8 mouse cellular contexts compared by ENCODE assay signal in the genomic region with DNA sequence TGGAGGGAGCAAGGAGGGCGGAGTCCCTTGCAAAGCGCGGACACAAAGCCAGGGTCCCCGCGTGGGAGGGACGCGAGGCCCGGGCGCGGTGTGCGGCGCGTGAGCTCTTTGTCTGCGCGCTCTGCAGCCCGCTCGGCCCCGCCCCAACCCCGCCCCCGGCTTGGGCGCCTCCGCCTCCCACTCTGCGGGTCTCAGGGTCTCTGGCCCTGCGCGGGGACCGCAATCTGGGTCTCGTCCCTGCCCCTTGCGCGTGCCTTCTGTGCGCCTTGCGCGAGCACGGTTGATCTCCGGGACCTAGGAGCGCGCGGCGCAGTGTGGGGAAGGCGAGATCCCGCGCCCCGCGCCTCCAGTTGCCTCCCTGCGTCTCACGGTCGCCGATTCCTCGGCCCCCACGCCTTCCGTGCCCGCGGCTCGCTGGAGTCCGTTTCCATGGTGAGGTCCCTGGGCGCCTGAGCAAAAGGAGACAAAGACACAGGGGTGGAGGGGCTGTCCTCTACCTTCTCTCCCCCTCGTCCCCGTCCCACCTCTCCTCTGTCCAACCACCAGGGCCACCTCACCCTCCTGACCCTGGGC. TPM values are rescaled to one million over a fixed set of nuclear protein-coding genes. Genes with fewer than 3 reads are reported as not detected.
DNase-seq lines count a peak whose midpoint lies in the region; ATAC-seq and TF ChIP-seq lines count a peak whose summit lies in the region.

A gene (plus strand): TSS at position 187 of the 573 bp plus-strand sequence.
A gene (minus strand): TSS at position 345 of the 573 bp plus-strand sequence.

- no peaks in the 10 kb centered on the region for H3K9me3 ChIP-seq in forebrain, embryonic 11.5 days (ENCODE audit: control insufficient read depth, low read length)
- H3K9me3 ChIP-seq in limb, embryonic 10.5 days (replicated peaks) = no peaks in the 10 kb centered on the region

- H3K4me3 ChIP-seq in forebrain, embryonic 11.5 days (ENCODE audit: low read depth, low read length) = peak within 1 kb of the TSS; percentile 78
- peak within 1 kb of the TSS; percentile 88 for H3K4me3 ChIP-seq in limb, embryonic 10.5 days

- intact Hi-C loops in left cerebral cortex, postnatal 4 days (cut with DNase I) = no loop called here

- H3K27ac ChIP-seq in forebrain, embryonic 11.5 days (ENCODE audit: low read depth, low read length) = peak within 1 kb of the TSS; percentile 78
- H3K27ac ChIP-seq in limb, embryonic 10.5 days = peak within 1 kb of the TSS; percentile 98

- H3K9ac ChIP-seq in forebrain, embryonic 11.5 days (ENCODE audit: low read length) = peak within 1 kb of the TSS; percentile 97

- under 1% methylated on average over 48 of the region's 57 CpGs for WGBS in forebrain, embryonic 11.5 days
- under 1% methylated on average over 56 of the region's 57 CpGs for WGBS in limb, embryonic 10.5 days

- ATAC-seq in forebrain, embryonic 11.5 days (replicated peaks; ENCODE audit: low FRiP score) = peak; percentile 89

- TF ChIP-seq CTCF in brain, embryonic 14.5 days (IDR thresholded peaks at IDR 0.05; ENCODE audit: borderline replicate concordance, extremely low read depth, insufficient read depth, insufficient read length) = no peak

- H3K36me3 ChIP-seq in forebrain, embryonic 11.5 days (ENCODE audit: control insufficient read depth, insufficient read depth, low read length) = peaks cover 4% of the 10 kb centered on the region
- peaks cover 34% of the 10 kb centered on the region for H3K36me3 ChIP-seq in limb, embryonic 10.5 days

- peak; percentile 89 for DNase-seq in left cerebral cortex, postnatal 4 days
- no peak for DNase-seq in left cerebral cortex, adult 8-10 months (ENCODE audit: low spot score in 2 of 2)
- DNase-seq in brain, embryonic 14.5 days (ENCODE audit: low read depth) = peak; percentile 94
- peak; percentile 91 for DNase-seq in forebrain, embryonic 11.5 days (ENCODE audit: low spot score)
- DNase-seq in limb, embryonic 10.5 days (ENCODE audit: low spot score) = peak; percentile 89
- DNase-seq in naive thymus-derived CD4-positive, alpha-beta T cell, adult 2 months (ENCODE audit: low read depth) = peak; percentile 37
- no peak for DNase-seq in urinary bladder, postnatal 4 days (ENCODE audit: low spot score in 2 of 2)
- DNase-seq in urinary bladder, adult 18-20 months (ENCODE audit: low spot score in 2 of 2) = no peak

- H3K4me2 ChIP-seq in forebrain, embryonic 11.5 days (ENCODE audit: low read depth, low read length, severe bottlenecking) = peak within 1 kb of the TSS; percentile 79

- peak; percentile 81 for TF ChIP-seq POLR2A in brain, embryonic 14.5 days (IDR thresholded peaks at IDR 0.05; ENCODE audit: borderline replicate concordance, extremely low read depth, insufficient read depth, insufficient read length, poor library complexity, severe bottlenecking)

- no peaks in the 10 kb centered on the region for H3K27me3 ChIP-seq in forebrain, embryonic 11.5 days (ENCODE audit: control insufficient read depth, insufficient read depth, low read length)
- H3K27me3 ChIP-seq in limb, embryonic 10.5 days (ENCODE audit: low read depth, poor library complexity, severe bottlenecking) = 0 out of 2 replicates have a peak, but pooled peaks cover 4% of the 10 kb centered on the region

- peaks cover 10% of the 10 kb centered on the region; the same call in 1 of the 2 replicates for H3K4me1 ChIP-seq in forebrain, embryonic 11.5 days (replicated peaks; ENCODE audit: control insufficient read depth, insufficient read depth, low read length)
- peaks cover 48% of the 10 kb centered on the region for H3K4me1 ChIP-seq in limb, embryonic 10.5 days

RNA-seq across cellular contexts. Expression of the first gene that starts in this region (rescaled TPM):
- 1 to 10 TPM; 6.9 to 7.0 TPM for total RNA-seq in left cerebral cortex, postnatal 4 days (2021)
- 1 to 10 TPM; 2.4 to 3.2 (median 2.7) TPM for total RNA-seq in left cerebral cortex, adult 8-10 months (2022)
- 18.0 and 28.0 TPM in 2 replicates for polyA plus RNA-seq in brain, embryonic 14.5 days (2012; rRNA removed)
- 13.0 and 13.3 TPM in 2 replicates for polyA plus RNA-seq in forebrain, embryonic 11.5 days (2014; fragmentation: Nextera tagmentation; extraction: Ambion mirVana)
- polyA plus RNA-seq in limb, embryonic 10.5 days (2016; fragmentation: Nextera tagmentation; extraction: Ambion mirVana) = 9.1 and 15.3 TPM in 2 replicates

RNA-seq across cellular contexts. Expression of the second gene that starts in this region (rescaled TPM):
- total RNA-seq in left cerebral cortex, postnatal 4 days (2021) = 100 to 1,000 TPM; 277 to 305 TPM
- total RNA-seq in left cerebral cortex, adult 8-10 months (2022) = 10 to 100 TPM; 49.7 to 56.0 (median 52.7) TPM
- 805 and 1,208 TPM in 2 replicates for polyA plus RNA-seq in brain, embryonic 14.5 days (2012; rRNA removed)
- 131 and 146 TPM in 2 replicates for polyA plus RNA-seq in forebrain, embryonic 11.5 days (2014; fragmentation: Nextera tagmentation; extraction: Ambion mirVana)
- polyA plus RNA-seq in limb, embryonic 10.5 days (2016; fragmentation: Nextera tagmentation; extraction: Ambion mirVana) = 108 and 140 TPM in 2 replicates

Comparison
In these comparisons a context has a peak if more than half of its experiments do, and no peak if none do; other contexts are left out.
1. RNA of the second gene that starts in this region (total RNA-seq): 277 to 305 TPM in left cerebral cortex, postnatal 4 days; 49.7 to 56.0 TPM in left cerebral cortex, adult 8-10 months; every median in the first group is over 4 times any median in the second.
2. DNase-seq: peak in left cerebral cortex, postnatal 4 days (single experiment), brain, embryonic 14.5 days (single experiment), forebrain, embryonic 11.5 days (single experiment), limb, embryonic 10.5 days (single experiment) and naive thymus-derived CD4-positive, alpha-beta T cell, adult 2 months (single experiment); none in left cerebral cortex, adult 8-10 months (0 of 2), urinary bladder, postnatal 4 days (0 of 2) and urinary bladder, adult 18-20 months (0 of 2).